Mouse (Mus musculus) small intestine, adult 2 months (tissue): Measurements from ENCODE around the gene Syndig1. TPM values are rescaled to one million over a fixed set of nuclear protein-coding genes. Genes with fewer than 3 reads are reported as not detected.

Experiments used
- H3K27ac ChIP-seq: fragments of 200-500 bp; 2 replicates; pipeline ENCODE4 v1.5.1; 2012; ENCODE audit warnings: low read depth, low read length, control low read depth, inconsistent platforms; ENCODE audit not compliant: insufficient read depth
- H3K27me3 ChIP-seq: fragments of 200-500 bp; 2 replicates; pipeline ENCODE4 v1.6.1; 2012; ENCODE audit warnings: mild to moderate bottlenecking, moderate library complexity, low read length, inconsistent platforms; ENCODE audit not compliant: control insufficient read depth, insufficient read depth
- H3K36me3 ChIP-seq: fragments of 200-500 bp; 2 replicates; pipeline ENCODE4 v1.6.1; 2012; ENCODE audit warnings: mild to moderate bottlenecking, low read length, control low read depth, inconsistent platforms; ENCODE audit not compliant: control insufficient read depth, insufficient read depth
- H3K4me1 ChIP-seq: fragments of 200-500 bp; 2 replicates; pipeline ENCODE4 v1.6.1; 2012; ENCODE audit warnings: low read length, inconsistent platforms, mixed read lengths; ENCODE audit not compliant: control insufficient read depth, insufficient read depth, insufficient read length
- H3K4me3 ChIP-seq: fragments of 200-500 bp; 2 replicates; pipeline ENCODE4 v1.5.1; 2012; ENCODE audit warnings: low read depth, mild to moderate bottlenecking, control low read depth, inconsistent platforms, low read length, moderate library complexity
- CTCF ChIP-seq: fragments of 200-500 bp; IDR thresholded peaks from 2 replicates; pipeline ENCODE4 v1.5.1; 2012; ENCODE audit warnings: low read depth, mild to moderate bottlenecking, control low read depth, inconsistent platforms, low read length, moderate library complexity, mixed read lengths; ENCODE audit not compliant: insufficient replicate concordance, insufficient read length; ENCODE audit errors: extremely low read depth
- POLR2A ChIP-seq: fragments of 200-500 bp; IDR thresholded peaks from 2 replicates; pipeline ENCODE4 v1.6.1; 2012; ENCODE audit warnings: low read depth, mild to moderate bottlenecking, control low read depth, inconsistent platforms, low read length, moderate library complexity
- whole genome bisulfite sequencing: fragments of 180-500 bp; shearing (Covaris S2); methylation state at CpG from one replicate; pipeline ENCODE4 v1.1.7; 2018; 5-methylcytosine and 5-hydroxymethylcytosine counted together
- polyA plus RNA-seq: library from polyadenylated mRNA; depleted of rRNA; stranded (reverse); fragments of >200 nt; gene quantifications from 2 replicates; pipeline ENCODE4 v1.2.3, GENCODE M21; 2012

Gene Syndig1
- polyA plus RNA-seq, 1 experiment, result 1.4 TPM

GRCm38 (mm10) chr2:149931111-149931510 is 102.1 kb downstream of the Syndig1 start:
- no peak overlapping the region for H3K4me3 ChIP-seq
- no peak for TF ChIP-seq POLR2A
- no peak for TF ChIP-seq CTCF
- H3K27me3 ChIP-seq, result no peaks in the 10 kb centered on the region
- H3K4me1 ChIP-seq, result no peaks in the 10 kb centered on the region
- no peaks in the 10 kb centered on the region for H3K36me3 ChIP-seq
- no peak overlapping the region for H3K27ac ChIP-seq
- 81% methylated on average over 2 of the region's 2 CpGs for WGBS

GRCm38 (mm10) chr2:149932095-149932494 is 103.1 kb downstream of the Syndig1 start:
- Histone ChIP-seq H3K27me3 (no peaks in the 10 kb centered on the region), H3K36me3 (no peaks in the 10 kb centered on the region), H3K4me3 (no peak overlapping the region), H3K27ac (no peak overlapping the region), H3K4me1 (no peaks in the 10 kb centered on the region)
- no peak for TF ChIP-seq POLR2A
- no peak for TF ChIP-seq CTCF

GRCm38 (mm10) chr2:149933247-149933898 is 104.4 kb downstream of the Syndig1 start:
- WGBS, result 35% methylated on average over 2 of the region's 2 CpGs
- Histone ChIP-seq H3K27me3 (no peaks in the 10 kb centered on the region), H3K27ac (no peak overlapping the region), H3K36me3 (no peaks in the 10 kb centered on the region), H3K4me3 (no peak overlapping the region), H3K4me1 (no peaks in the 10 kb centered on the region)
- no peak for TF ChIP-seq CTCF
- no peak for TF ChIP-seq POLR2A

DNA sequence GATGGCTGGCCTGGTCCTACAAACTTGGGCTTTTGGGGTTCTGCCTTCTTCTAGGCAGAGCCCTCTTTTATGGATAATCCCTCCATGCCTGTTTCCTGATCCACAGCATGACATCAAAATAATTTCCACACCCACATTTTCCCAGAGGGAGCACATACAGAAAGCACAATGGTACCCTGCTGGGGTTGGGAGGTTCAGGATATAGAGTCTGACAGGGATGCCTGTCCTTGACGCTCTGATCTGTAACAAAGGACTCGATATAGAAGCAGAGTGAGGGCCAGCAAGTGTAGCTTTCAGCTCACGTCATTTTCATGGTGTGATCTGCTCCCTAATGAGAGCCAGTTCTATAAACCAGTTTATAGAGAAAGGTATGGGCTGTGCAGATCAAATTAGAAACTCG is 105.1 kb downstream of the Syndig1 start:
- Histone ChIP-seq H3K4me3 (no peak overlapping the region), H3K27me3 (no peaks in the 10 kb centered on the region), H3K36me3 (no peaks in the 10 kb centered on the region), H3K4me1 (no peaks in the 10 kb centered on the region), H3K27ac (no peak overlapping the region)
- TF ChIP-seq CTCF (no peak), POLR2A (no peak)
- WGBS, result 60% methylated on average over 4 of the region's 4 CpGs

DNA sequence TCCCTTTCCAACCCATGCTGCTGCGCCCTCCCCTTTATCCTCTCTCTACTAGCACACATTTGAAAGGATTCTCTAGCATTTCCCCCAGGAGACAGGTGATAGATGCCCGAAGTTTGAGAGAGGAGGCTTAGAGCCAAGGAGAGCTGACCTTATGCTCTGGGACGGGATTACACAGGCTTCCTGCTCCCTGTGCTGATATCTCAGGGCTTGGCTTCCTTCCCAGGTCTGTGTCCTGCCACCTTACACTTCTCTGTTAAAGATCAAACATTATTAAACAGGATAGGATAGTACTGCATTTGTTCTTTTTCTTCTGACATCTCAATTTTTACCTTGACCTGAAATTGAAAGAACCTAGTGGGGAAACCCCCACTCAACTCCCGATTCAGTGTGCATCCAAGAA is 109.8 kb downstream of the Syndig1 start:
- no peaks in the 10 kb centered on the region for H3K36me3 ChIP-seq
- no peaks in the 10 kb centered on the region for H3K27me3 ChIP-seq
- H3K4me1 ChIP-seq, result no peaks in the 10 kb centered on the region
- no peak overlapping the region for H3K27ac ChIP-seq
- 59% methylated on average over 4 of the region's 4 CpGs for WGBS
- H3K4me3 ChIP-seq, result no peak overlapping the region
- TF ChIP-seq POLR2A (no peak), CTCF (no peak)

DNA sequence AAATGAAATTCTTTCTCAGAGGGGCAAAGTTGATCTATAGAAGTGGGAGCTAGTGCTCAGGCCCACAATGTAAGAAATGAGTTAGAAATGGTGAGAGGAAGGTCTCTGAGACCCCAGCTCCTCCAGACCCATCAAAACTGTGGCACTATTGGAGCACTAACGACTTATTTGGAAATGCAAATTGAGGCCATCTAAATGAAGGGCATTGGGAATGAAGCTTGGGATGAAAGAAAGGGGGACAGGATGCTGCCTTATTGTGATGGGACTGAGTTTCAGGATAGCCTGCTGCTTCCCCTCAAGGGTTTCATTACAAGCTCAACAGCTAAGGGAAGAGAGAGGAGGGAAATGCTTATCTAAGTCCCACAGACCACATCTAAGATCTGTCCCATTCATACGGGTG is 110.6 kb downstream of the Syndig1 start:
- WGBS, result 48% methylated on average over 2 of the region's 2 CpGs
- H3K27me3 ChIP-seq, result no peaks in the 10 kb centered on the region
- H3K27ac ChIP-seq, result no peak overlapping the region
- no peaks in the 10 kb centered on the region for H3K36me3 ChIP-seq
- no peaks in the 10 kb centered on the region for H3K4me1 ChIP-seq
- H3K4me3 ChIP-seq, result no peak overlapping the region
- no peak for TF ChIP-seq CTCF
- no peak for TF ChIP-seq POLR2A

DNA sequence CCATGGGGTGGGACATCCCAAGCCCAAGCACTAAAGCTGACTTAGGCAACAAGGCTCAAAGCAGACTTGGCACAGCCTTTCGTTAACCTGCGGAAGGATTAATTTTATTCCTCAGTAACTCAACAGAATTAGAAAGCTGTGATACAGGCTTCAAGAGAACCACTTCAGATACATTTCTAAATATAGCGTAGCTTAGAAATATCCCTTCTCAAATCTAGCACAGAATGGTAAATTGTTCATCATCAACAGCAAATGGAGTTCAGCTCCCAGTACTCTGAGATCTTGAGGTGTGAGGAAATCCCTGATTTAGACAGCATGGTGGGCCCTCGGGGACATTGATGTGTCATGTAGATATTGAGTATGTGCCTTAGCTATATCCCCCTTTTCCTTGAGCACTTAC is 121.6 kb downstream of the Syndig1 start:
- Histone ChIP-seq H3K27me3 (no peaks in the 10 kb centered on the region), H3K4me3 (no peak overlapping the region), H3K36me3 (no peaks in the 10 kb centered on the region), H3K27ac (no peak overlapping the region), H3K4me1 (no peaks in the 10 kb centered on the region)
- 87% methylated on average over 4 of the region's 4 CpGs for WGBS
- TF ChIP-seq POLR2A (no peak), CTCF (no peak)
